In the genomic region with DNA sequence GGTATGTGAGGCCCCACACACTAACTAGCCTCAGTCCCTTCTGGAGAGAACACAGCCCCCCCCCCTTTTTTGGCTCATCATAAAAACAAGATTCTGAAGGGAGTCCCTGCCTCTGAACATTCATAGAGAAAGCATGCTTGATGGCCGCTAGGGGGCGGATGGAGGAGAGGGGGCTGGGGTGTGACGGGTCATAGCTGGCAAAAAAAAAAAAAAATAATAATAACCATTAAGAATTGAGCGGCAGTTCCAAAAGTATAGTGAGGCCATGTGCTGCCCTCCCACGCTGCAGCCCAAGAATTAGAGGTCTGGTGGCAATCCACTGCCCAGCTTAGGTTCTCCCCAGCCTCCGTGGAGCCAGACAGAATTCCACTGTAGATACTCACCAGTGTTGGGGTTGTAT, we compare ENCODE assay signal across 8 mouse cellular contexts. TPM values are rescaled to one million over a fixed set of nuclear protein-coding genes. Genes with fewer than 3 reads are reported as not detected.
DNase-seq lines count a peak whose midpoint lies in the region; ATAC-seq and TF ChIP-seq lines count a peak whose summit lies in the region.

No protein-coding gene starts in this region.

- no peaks in the 10 kb centered on the region for H3K36me3 ChIP-seq in midbrain, embryonic 11.5 days (ENCODE audit: control insufficient read depth, insufficient read depth, low read length)
- H3K36me3 ChIP-seq in midbrain, embryonic 15.5 days (replicated peaks) = no peaks in the 10 kb centered on the region

- H3K27me3 ChIP-seq in midbrain, embryonic 11.5 days (ENCODE audit: control insufficient read depth, insufficient read depth, low read length) = no peaks in the 10 kb centered on the region
- H3K27me3 ChIP-seq in midbrain, embryonic 15.5 days (replicated peaks) = no peaks in the 10 kb centered on the region

- H3K4me2 ChIP-seq in midbrain, embryonic 11.5 days = no peak overlapping the region
- no peak overlapping the region for H3K4me2 ChIP-seq in midbrain, embryonic 15.5 days

- H3K4me1 ChIP-seq in midbrain, embryonic 11.5 days (ENCODE audit: control insufficient read depth, insufficient read depth, low read length) = no peaks in the 10 kb centered on the region
- H3K4me1 ChIP-seq in midbrain, embryonic 15.5 days = no peaks in the 10 kb centered on the region
- peaks cover 11% of the 10 kb centered on the region for H3K4me1 ChIP-seq in embryonic fibroblast, embryonic 13.5 days (ENCODE audit: control insufficient read depth, insufficient read depth, low read length)

- no peak overlapping the region for H3K9ac ChIP-seq in midbrain, embryonic 11.5 days (ENCODE audit: low read length)
- no peak overlapping the region for H3K9ac ChIP-seq in midbrain, embryonic 15.5 days

- TF ChIP-seq CTCF in embryonic fibroblast, embryonic 13.5 days (IDR thresholded peaks at IDR 0.05; ENCODE audit: borderline replicate concordance, insufficient read depth, low read length) = peak; percentile 26; the same call in 1 of the 2 replicates

- DNase-seq in embryo, embryonic 10.5 days (ENCODE audit: low spot score) = peak; percentile 59
- DNase-seq in embryo, embryonic 9.5 days (ENCODE audit: extremely low spot score) = no peak
- peak; percentile 86 for DNase-seq in midbrain, embryonic 11.5 days (ENCODE audit: low spot score, missing footprints)
- peak; percentile 51 for DNase-seq in lung, postnatal 14 days
- DNase-seq in layer of hippocampus, adult 8-10 months (ENCODE audit: low spot score in 2 of 2) = no peak
- DNase-seq in layer of hippocampus, adult 18-20 months (ENCODE audit: low spot score in 2 of 2) = no peak

- H3K27ac ChIP-seq in midbrain, embryonic 11.5 days (ENCODE audit: low read depth, low read length) = no peak overlapping the region
- no peak overlapping the region for H3K27ac ChIP-seq in midbrain, embryonic 15.5 days
- no peak overlapping the region for H3K27ac ChIP-seq in embryonic fibroblast, embryonic 13.5 days (ENCODE audit: insufficient read depth, low read length)

- 71% methylated on average over 6 of the region's 6 CpGs for WGBS in midbrain, embryonic 11.5 days
- WGBS in midbrain, embryonic 15.5 days = 58% methylated on average over 6 of the region's 6 CpGs

- no peak for TF ChIP-seq POLR2A in embryonic fibroblast, embryonic 13.5 days (IDR thresholded peaks at IDR 0.05; ENCODE audit: low read depth, low read length)

- H3K4me3 ChIP-seq in midbrain, embryonic 11.5 days (ENCODE audit: low read depth, low read length) = no peak overlapping the region
- no peak overlapping the region for H3K4me3 ChIP-seq in midbrain, embryonic 15.5 days
- H3K4me3 ChIP-seq in embryonic fibroblast, embryonic 13.5 days (ENCODE audit: insufficient read depth, low read length) = no peak overlapping the region

- H3K9me3 ChIP-seq in midbrain, embryonic 11.5 days (ENCODE audit: control insufficient read depth, low read length) = no peaks in the 10 kb centered on the region
- H3K9me3 ChIP-seq in midbrain, embryonic 15.5 days = no peaks in the 10 kb centered on the region

- no peak for ATAC-seq in midbrain, embryonic 11.5 days (ENCODE audit: low FRiP score)
- no peak for ATAC-seq in midbrain, embryonic 15.5 days (replicated peaks)

RNA-seq across cellular contexts. Expression of gene Emilin2, which starts 57.0 kb away (rescaled TPM):
- polyA plus RNA-seq in midbrain, embryonic 11.5 days (2014; fragmentation: Nextera tagmentation; extraction: Ambion mirVana) = 10.2 and 11.8 TPM in 2 replicates
- 1.2 and 2.0 TPM in 2 replicates for polyA plus RNA-seq in midbrain, embryonic 15.5 days (2015; fragmentation: Nextera tagmentation; extraction: Ambion mirVana)
- 18.0 and 20.2 TPM in 2 replicates for polyA plus RNA-seq in embryonic fibroblast, embryonic 13.5 days (2011; ENCODE audit: insufficient read length, low read depth, missing spikeins)
- 1 to 10 TPM; 3.1 to 5.2 (median 3.9) TPM for total RNA-seq in layer of hippocampus, adult 8-10 months (2022)
- total RNA-seq in layer of hippocampus, adult 18-20 months (2021) = 1 to 10 TPM; 2.8 to 4.5 TPM

Comparison
In these comparisons a context has a peak if more than half of its experiments do, and no peak if none do; other contexts are left out.
1. DNase-seq: peak in embryo, embryonic 10.5 days (single experiment), midbrain, embryonic 11.5 days (single experiment) and lung, postnatal 14 days (single experiment); none in embryo, embryonic 9.5 days (single experiment), layer of hippocampus, adult 8-10 months (0 of 2) and layer of hippocampus, adult 18-20 months (0 of 2).